Mouse (Mus musculus) stomach, postnatal 0 days (tissue): ENCODE data around the gene Plscr3.
"Not testable (repeated sequence)": the region's sequence is repeated elsewhere in the genome, so short reads cannot be mapped to it uniquely, and the experiment has no call there.

Source experiments
- CTCF ChIP-seq: IDR thresholded peaks from 2 replicates; pipeline ENCODE4 v1.5.1; 2016; ENCODE audit warnings: antibody characterized with exemption, low read depth, mild to moderate bottlenecking, moderate library complexity
- EP300 ChIP-seq: optimal IDR thresholded peaks from 2 replicates; pipeline ENCODE3; 2016; ENCODE audit warnings: antibody characterized with exemption

DNA sequence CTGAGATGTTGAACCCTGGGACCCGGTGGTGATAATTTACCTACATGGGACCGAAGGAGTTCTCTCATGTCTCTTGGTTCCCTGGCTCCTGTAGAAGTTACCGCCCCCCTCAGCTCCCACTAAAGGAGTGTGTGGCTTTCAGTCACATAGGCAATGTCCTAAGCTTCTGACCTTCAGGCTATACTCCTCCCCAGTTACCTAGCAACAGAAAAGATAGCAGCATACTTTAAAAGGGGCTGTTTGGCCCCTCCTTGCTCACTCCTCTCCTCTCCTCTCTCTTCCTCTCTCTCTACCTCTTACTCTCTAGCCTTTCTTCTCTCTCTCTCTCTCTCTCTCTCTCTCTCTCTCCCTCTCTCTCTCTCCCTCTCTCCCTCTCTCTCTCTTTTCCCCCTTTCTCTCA lies 17.6 kb downstream of the Plscr3 start:
- not testable (repeated sequence) for TF ChIP-seq CTCF, EP300
